Mouse (Mus musculus): ENCODE results near the gene Fbxl15. TPM values are rescaled to one million over a fixed set of nuclear protein-coding genes. Genes with fewer than 3 reads are reported as not detected.

The Fbxl15 gene
- total and polyA plus RNA-seq, 2 experiments from 2014 or later = 37.2 to 50.3 TPM

GRCm38 (mm10) chr19:46323716-46324115, 4.3 kb upstream of the Fbxl15 start:
- ATAC-seq (no peak), DNase-seq (no peak)
- no peaks in the 10 kb centered on the region for H3K27me3 ChIP-seq (ENCODE audit: insufficient read depth, low read length)
- H3K27ac ChIP-seq (ENCODE audit: low read depth, low read length) = no peak overlapping the region
- no peak overlapping the region for H3K4me2 ChIP-seq (ENCODE audit: low read depth)
- peaks cover 21% of the 10 kb centered on the region for H3K4me1 ChIP-seq (ENCODE audit: insufficient read depth)
- WGBS = 65% methylated on average over 5 of the region's 5 CpGs
- H3K4me3 ChIP-seq (ENCODE audit: low read depth, low read length) = no peak overlapping the region
- H3K36me3 ChIP-seq (ENCODE audit: insufficient read depth) = peaks cover 9% of the 10 kb centered on the region; the same call in 1 of the 2 replicates
- H3K9me3 ChIP-seq (ENCODE audit: low read length) = no peaks in the 10 kb centered on the region
- H3K9ac ChIP-seq = no peak overlapping the region
- TF ChIP-seq CTCF (IDR thresholded peaks at IDR 0.05; ENCODE audit: low read depth) = no peak

GRCm38 (mm10) chr19:46324366-46324765, 3.6 kb upstream of the Fbxl15 start:
- TF ChIP-seq CTCF (IDR thresholded peaks at IDR 0.05; ENCODE audit: low read depth) = no peak

GRCm38 (mm10) chr19:46324918-46325317, 3.1 kb upstream of the Fbxl15 start:
- DNase-seq (no peak), ATAC-seq (no peak)
- peak overlapping the region; percentile 69 for H3K4me3 ChIP-seq (ENCODE audit: low read depth, low read length)
- no peaks in the 10 kb centered on the region for H3K27me3 ChIP-seq (ENCODE audit: insufficient read depth, low read length)
- WGBS = 73% methylated on average over 5 of the region's 5 CpGs
- H3K9me3 ChIP-seq (ENCODE audit: low read length) = no peaks in the 10 kb centered on the region
- peak overlapping the region; percentile 95 for H3K4me2 ChIP-seq (ENCODE audit: low read depth)
- H3K36me3 ChIP-seq (ENCODE audit: insufficient read depth) = peaks cover 9% of the 10 kb centered on the region; the same call in 1 of the 2 replicates
- H3K9ac ChIP-seq = 0 out of 2 replicates have a peak overlapping the region, but pooled peaks have one; percentile 10
- no peak for TF ChIP-seq CTCF (IDR thresholded peaks at IDR 0.05; ENCODE audit: low read depth)
- H3K4me1 ChIP-seq (ENCODE audit: insufficient read depth) = peaks cover 21% of the 10 kb centered on the region
- no peak overlapping the region for H3K27ac ChIP-seq (ENCODE audit: low read depth, low read length)

More at GRCm38 (mm10) chr19:46324366-46324765, 3.6 kb upstream of the Fbxl15 start:
- H3K4me1 ChIP-seq (ENCODE audit: insufficient read depth) = peaks cover 20% of the 10 kb centered on the region
- no peak overlapping the region for H3K27ac ChIP-seq (ENCODE audit: low read depth, low read length)
- no peak overlapping the region for H3K4me3 ChIP-seq (ENCODE audit: low read depth, low read length)
- H3K9me3 ChIP-seq (ENCODE audit: low read length) = no peaks in the 10 kb centered on the region
- H3K9ac ChIP-seq = no peak overlapping the region
- no peaks in the 10 kb centered on the region for H3K27me3 ChIP-seq (ENCODE audit: insufficient read depth, low read length)
- H3K4me2 ChIP-seq (ENCODE audit: low read depth) = peak overlapping the region; percentile 95
- no peak for DNase-seq
- 72% methylated on average over 11 of the region's 11 CpGs for WGBS
- ATAC-seq = no peak
- peaks cover 9% of the 10 kb centered on the region; the same call in 1 of the 2 replicates for H3K36me3 ChIP-seq (ENCODE audit: insufficient read depth)

GRCm38 (mm10) chr19:46326019-46326755, 1.8 kb upstream of the Fbxl15 start:
- WGBS = 5% methylated on average over 29 of the region's 29 CpGs
- no peak for ATAC-seq

GRCm38 (mm10) chr19:46326756-46327305, 1.2 kb upstream of the Fbxl15 start, which contains the start of gene Psd:
TSS of gene Psd (minus strand) at chr19:46327156.
- H3K27me3 ChIP-seq (ENCODE audit: insufficient read depth, low read length) = no peaks in the 10 kb centered on the region
- ATAC-seq = peak; percentile 14
- WGBS = under 1% methylated on average over 35 of the region's 35 CpGs
- H3K27ac ChIP-seq (ENCODE audit: low read depth, low read length) = peak within 1 kb of the TSS; percentile 97
- no peak for TF ChIP-seq CTCF (IDR thresholded peaks at IDR 0.05; ENCODE audit: low read depth)
- DNase-seq = peak; percentile 93
- peaks cover 28% of the 10 kb centered on the region for H3K36me3 ChIP-seq (ENCODE audit: insufficient read depth)
- no peaks in the 10 kb centered on the region for H3K9me3 ChIP-seq (ENCODE audit: low read length)
- H3K9ac ChIP-seq = peak within 1 kb of the TSS; percentile 74
- H3K4me1 ChIP-seq (ENCODE audit: insufficient read depth) = peaks cover 12% of the 10 kb centered on the region
- H3K4me2 ChIP-seq (ENCODE audit: low read depth) = peak within 1 kb of the TSS; percentile 95
- peak within 1 kb of the TSS; percentile 69 for H3K4me3 ChIP-seq (ENCODE audit: low read depth, low read length)

More at GRCm38 (mm10) chr19:46326019-46326755, 1.8 kb upstream of the Fbxl15 start:
- no peaks in the 10 kb centered on the region for H3K27me3 ChIP-seq (ENCODE audit: insufficient read depth, low read length)
- H3K27ac ChIP-seq (ENCODE audit: low read depth, low read length) = peak overlapping the region; percentile 97
- DNase-seq = peak; percentile 67
- no peak for TF ChIP-seq CTCF (IDR thresholded peaks at IDR 0.05; ENCODE audit: low read depth)
- H3K4me1 ChIP-seq (ENCODE audit: insufficient read depth) = peaks cover 19% of the 10 kb centered on the region
- peak overlapping the region; percentile 69 for H3K4me3 ChIP-seq (ENCODE audit: low read depth, low read length)
- no peaks in the 10 kb centered on the region for H3K9me3 ChIP-seq (ENCODE audit: low read length)
- H3K36me3 ChIP-seq (ENCODE audit: insufficient read depth) = peaks cover 21% of the 10 kb centered on the region
- H3K4me2 ChIP-seq (ENCODE audit: low read depth) = peak overlapping the region; percentile 95
- peak overlapping the region; percentile 74 for H3K9ac ChIP-seq

- no peak for ATAC-seq
- peaks cover 7% of the 10 kb centered on the region for H3K4me1 ChIP-seq (ENCODE audit: insufficient read depth)
Observed at GRCm38 (mm10) chr19:46327531-46328064, 386 bp upstream of the Fbxl15 start.

More at GRCm38 (mm10) chr19:46327531-46328064, 386 bp upstream of the Fbxl15 start:
- Histone ChIP-seq H3K9ac (peak overlapping the region; percentile 74), H3K27ac (ENCODE audit: low read depth, low read length) (peak overlapping the region; percentile 97), H3K36me3 (ENCODE audit: insufficient read depth) (peaks cover 34% of the 10 kb centered on the region), H3K4me3 (ENCODE audit: low read depth, low read length) (peak overlapping the region; percentile 69), H3K27me3 (ENCODE audit: insufficient read depth, low read length) (no peaks in the 10 kb centered on the region), H3K4me2 (ENCODE audit: low read depth) (peak overlapping the region; percentile 95), H3K9me3 (ENCODE audit: low read length) (no peaks in the 10 kb centered on the region)
- no peak for TF ChIP-seq CTCF (IDR thresholded peaks at IDR 0.05; ENCODE audit: low read depth)
- WGBS = 29% methylated on average over 14 of the region's 14 CpGs
- DNase-seq = no peak

Data from forebrain, postnatal 0 days (tissue).